Mouse (Mus musculus): ENCODE measurements around the gene Actg2.

DNA sequence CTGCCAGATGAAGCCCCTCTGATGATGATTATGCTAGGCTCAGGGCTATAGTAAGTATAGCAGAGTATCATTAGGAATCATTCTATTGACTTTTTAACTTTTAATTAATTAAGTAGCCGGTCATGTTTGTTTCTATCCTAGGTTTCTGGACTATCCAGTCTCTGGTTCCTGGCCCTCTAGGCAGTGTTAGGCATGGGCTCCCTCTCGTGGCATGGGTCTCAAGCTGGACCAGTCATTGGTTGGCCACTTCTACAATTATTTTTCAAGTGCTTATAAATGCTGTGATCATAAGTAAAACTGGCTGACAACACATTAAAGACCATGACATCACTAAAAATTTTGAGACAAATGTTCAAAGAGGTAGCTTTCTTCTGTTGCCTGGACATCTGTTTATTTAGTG is 25.9 kb downstream of the Actg2 start:
- TF ChIP-seq USF1 (IDR thresholded peaks at IDR 0.05; ENCODE audit: low read depth, low read length) (no peak), POLR2A (IDR thresholded peaks at IDR 0.05; ENCODE audit: control insufficient read depth in 1 of 2, insufficient read depth in 1 of 2, low read depth in 1 of 2, low read length in 2 of 2, poor library complexity in 1 of 2) (no peak), POLR2AphosphoS5 (IDR thresholded peaks at IDR 0.05; ENCODE audit: borderline replicate concordance, low read depth, low read length) (no peak), MEF2A (IDR thresholded peaks at IDR 0.05; ENCODE audit: extremely low read depth, insufficient replicate concordance, low read depth, low read length, poor library complexity, severe bottlenecking) (no peak), CTCF (IDR thresholded peaks at IDR 0.05 in 2 of 3, conservative IDR thresholded peaks at IDR 0.05 in 1 of 3; ENCODE audit: control insufficient read depth in 1 of 3, insufficient read depth in 1 of 3, low read depth in 2 of 3, low read length in 3 of 3, poor library complexity in 1 of 3, severe bottlenecking in 1 of 3) (no peak; a peak in 1 of 6 replicates), TAL1 (IDR thresholded peaks at IDR 0.05; ENCODE audit: low read length) (no peak)

All from MEL (cell line).